Mouse (Mus musculus) brain, adult 2 months (tissue): ENCODE results near the gene Gm4353.
A peak's percentile ranks its signal among the peaks of the same experiment; 100 is the strongest.
"Not testable (repeated sequence)": the region's sequence is repeated elsewhere in the genome, so short reads cannot be mapped to it uniquely, and the experiment has no call there.

Experiments used
- DNase-seq: peaks from one replicate; pipeline ENCODE4 v3.0.0; 2011; ENCODE audit warnings: low read depth, low spot score

The Gm4353 gene

GRCm38 (mm10) chr7:116084366-116084765 is at the start of gene Gm4353:
Gm4353 (minus strand) TSS chr7:116084635.
- DNase-seq = not testable (repeated sequence)

GRCm38 (mm10) chr7:116132078-116132477 is 47.6 kb upstream of the Gm4353 start:
- peak; percentile 88 for DNase-seq

- DNase-seq = peak; percentile 75
Observed at GRCm38 (mm10) chr7:116131390-116131789, 47.0 kb upstream of the Gm4353 start.

GRCm38 (mm10) chr7:116129374-116129773 is 44.9 kb upstream of the Gm4353 start:
- no peak for DNase-seq

GRCm38 (mm10) chr7:116128286-116128685 is 43.9 kb upstream of the Gm4353 start:
- DNase-seq = no peak

GRCm38 (mm10) chr7:116127052-116127451 is 42.6 kb upstream of the Gm4353 start:
- no peak for DNase-seq

- DNase-seq = no peak
Observed at GRCm38 (mm10) chr7:116125671-116126070, 41.2 kb upstream of the Gm4353 start.

GRCm38 (mm10) chr7:116124057-116124456 is 39.6 kb upstream of the Gm4353 start:
- no peak for DNase-seq

GRCm38 (mm10) chr7:116123597-116123985 is 39.2 kb upstream of the Gm4353 start:
- peak; percentile 66 for DNase-seq

- no peak for DNase-seq
Observed at GRCm38 (mm10) chr7:116122981-116123596, 38.7 kb upstream of the Gm4353 start.

- DNase-seq = no peak
Observed at GRCm38 (mm10) chr7:116121202-116121601, 36.8 kb upstream of the Gm4353 start.

- DNase-seq = no peak
Observed at GRCm38 (mm10) chr7:116120737-116121136, 36.3 kb upstream of the Gm4353 start.

GRCm38 (mm10) chr7:116119306-116119857 is 34.9 kb upstream of the Gm4353 start:
- no peak for DNase-seq

- DNase-seq = no peak
Observed at GRCm38 (mm10) chr7:116115991-116116390, 31.6 kb upstream of the Gm4353 start.

GRCm38 (mm10) chr7:116115216-116115930 is 30.9 kb upstream of the Gm4353 start:
- DNase-seq = no peak

GRCm38 (mm10) chr7:116111546-116111945 is 27.1 kb upstream of the Gm4353 start:
- DNase-seq = no peak

GRCm38 (mm10) chr7:116110661-116111060 is 26.2 kb upstream of the Gm4353 start:
- DNase-seq = no peak

- no peak for DNase-seq
Observed at GRCm38 (mm10) chr7:116103091-116103490, 18.7 kb upstream of the Gm4353 start.

GRCm38 (mm10) chr7:116099952-116100528 is 15.6 kb upstream of the Gm4353 start:
- DNase-seq = peak; percentile 77

GRCm38 (mm10) chr7:116093466-116093850 is 9.0 kb upstream of the Gm4353 start:
- no peak for DNase-seq

- DNase-seq = peak; percentile 99
Observed at GRCm38 (mm10) chr7:116092710-116093465, 8.5 kb upstream of the Gm4353 start.

- no peak for DNase-seq
Observed at GRCm38 (mm10) chr7:116060739-116061138, 23.7 kb downstream of the Gm4353 start.
